Mouse (Mus musculus) heart, postnatal 25 days (tissue): ENCODE data around the gene Atat1. TPM values are rescaled to one million over a fixed set of nuclear protein-coding genes. Genes with fewer than 3 reads are reported as not detected.
A peak's percentile ranks its signal among the peaks of the same experiment; 100 is the strongest.
"Not testable (repeated sequence)": the region's sequence is repeated elsewhere in the genome, so short reads cannot be mapped to it uniquely, and the experiment has no call there.

Experiments used
- DNase-seq: peaks from one replicate; pipeline ENCODE4 v3.0.0; 2022; ENCODE audit warnings: low spot score
- intact Hi-C: fragments of 180-260 bp; cut with DNase I; formaldehyde crosslinking; loops from one replicate; pipeline ENCODE4 v1.15.1; 2025
- total RNA-seq, 2 experiments: library from RNA; stranded (reverse); gene quantifications; 2 replicates each; pipeline ENCODE4 v1.2.3; 2021

The Atat1 gene
- total RNA-seq: 1 to 10 TPM; 7.7 TPM

- intact Hi-C loops: no loop called here
- peak; percentile 89 for DNase-seq
Measured at GRCm38 (mm10) chr17:35909919-35910369, at the start of gene Atat1. Atat1 (minus strand) TSS chr17:35910075.

- intact Hi-C loops: no loop called here
Measured at GRCm38 (mm10) chr17:35958533-35959223, 48.8 kb upstream of the Atat1 start.

GRCm38 (mm10) chr17:35954665-35955064 lies 44.8 kb upstream of the Atat1 start:
- intact Hi-C loops: no loop called here
- no peak for DNase-seq

More at GRCm38 (mm10) chr17:35958533-35959223, 48.8 kb upstream of the Atat1 start:
- DNase-seq: no peak

- DNase-seq, intact Hi-C loops: not testable (repeated sequence)
Measured at GRCm38 (mm10) chr17:35952559-35952958, 42.7 kb upstream of the Atat1 start.

GRCm38 (mm10) chr17:35950946-35951345 lies 41.1 kb upstream of the Atat1 start:
- intact Hi-C loops, DNase-seq: not testable (repeated sequence)

GRCm38 (mm10) chr17:35939941-35940340 lies 30.1 kb upstream of the Atat1 start:
- DNase-seq: no peak
- intact Hi-C loops: loop anchor here (10.0 kb wide), 1 partner anchor 125 kb away; no protein-coding TSS in a partner anchor

- intact Hi-C loops: loop anchor here (10.0 kb wide), 1 partner anchor 126 kb away; no protein-coding TSS in a partner anchor
- no peak for DNase-seq
Measured at GRCm38 (mm10) chr17:35939108-35939507, 29.2 kb upstream of the Atat1 start.

GRCm38 (mm10) chr17:35937700-35938348 lies 27.9 kb upstream of the Atat1 start:
- DNase-seq: no peak

GRCm38 (mm10) chr17:35935763-35936162 lies 25.9 kb upstream of the Atat1 start:
- intact Hi-C loops: loop anchor here (10.0 kb wide), 1 partner anchor 129 kb away; no protein-coding TSS in a partner anchor
- DNase-seq: not testable (repeated sequence)

More at GRCm38 (mm10) chr17:35937700-35938348, 27.9 kb upstream of the Atat1 start:
- intact Hi-C loops: loop anchor here (1.0 to 10.0 kb wide), 2 partner anchors 55 to 127 kb away; no protein-coding TSS in a partner anchor

- no peak for DNase-seq
- intact Hi-C loops: loop anchor here (10.0 kb wide), 1 partner anchor 132 kb away; no protein-coding TSS in a partner anchor
Measured at GRCm38 (mm10) chr17:35932608-35933007, 22.7 kb upstream of the Atat1 start.

GRCm38 (mm10) chr17:35930627-35931026 lies 20.8 kb upstream of the Atat1 start:
- intact Hi-C loops: loop anchor here (10.0 kb wide), 1 partner anchor 134 kb away; no protein-coding TSS in a partner anchor
- no peak for DNase-seq

GRCm38 (mm10) chr17:35929534-35929933 lies 19.7 kb upstream of the Atat1 start:
- intact Hi-C loops: no loop called here
- no peak for DNase-seq

GRCm38 (mm10) chr17:35927471-35927870 lies 17.6 kb upstream of the Atat1 start:
- intact Hi-C loops: no loop called here
- DNase-seq: no peak

- no peak for DNase-seq
- intact Hi-C loops: loop anchor here (5.0 kb wide), 1 partner anchor 59 kb away; the partner anchor contains the start of gene Prr3
Measured at GRCm38 (mm10) chr17:35923281-35923680, 13.4 kb upstream of the Atat1 start.

- intact Hi-C loops: loop anchor here (5.0 kb wide), 1 partner anchor 60 kb away; the partner anchor contains the start of gene Prr3
- DNase-seq: no peak
Measured at GRCm38 (mm10) chr17:35922566-35922965, 12.7 kb upstream of the Atat1 start.

GRCm38 (mm10) chr17:35921710-35922109 lies 11.8 kb upstream of the Atat1 start:
- intact Hi-C loops: loop anchor here (2.0 to 5.0 kb wide), 2 partner anchors 47 to 61 kb away; partner anchors contain the start of genes Abcf1 and Prr3
- no peak for DNase-seq

GRCm38 (mm10) chr17:35920862-35921562 lies 11.1 kb upstream of the Atat1 start:
- DNase-seq: no peak
- intact Hi-C loops: loop anchor here (2.0 to 5.0 kb wide), 2 partner anchors 48 to 61 kb away; partner anchors contain the start of genes Abcf1 and Prr3

- no peak for DNase-seq
- intact Hi-C loops: loop anchor here (2.0 to 5.0 kb wide), 2 partner anchors 48 to 62 kb away; partner anchors contain the start of genes Abcf1 and Prr3
Measured at GRCm38 (mm10) chr17:35920384-35920783, 10.5 kb upstream of the Atat1 start.

GRCm38 (mm10) chr17:35919864-35920301 lies 10.0 kb upstream of the Atat1 start:
- DNase-seq: no peak
- intact Hi-C loops: loop anchor here (2.0 to 5.0 kb wide), 3 partner anchors 49 to 83 kb away; partner anchors contain the start of genes Abcf1, Prr3 and Tubb5
